Mouse (Mus musculus): Measurements from ENCODE around the gene Mief2.

DNA sequence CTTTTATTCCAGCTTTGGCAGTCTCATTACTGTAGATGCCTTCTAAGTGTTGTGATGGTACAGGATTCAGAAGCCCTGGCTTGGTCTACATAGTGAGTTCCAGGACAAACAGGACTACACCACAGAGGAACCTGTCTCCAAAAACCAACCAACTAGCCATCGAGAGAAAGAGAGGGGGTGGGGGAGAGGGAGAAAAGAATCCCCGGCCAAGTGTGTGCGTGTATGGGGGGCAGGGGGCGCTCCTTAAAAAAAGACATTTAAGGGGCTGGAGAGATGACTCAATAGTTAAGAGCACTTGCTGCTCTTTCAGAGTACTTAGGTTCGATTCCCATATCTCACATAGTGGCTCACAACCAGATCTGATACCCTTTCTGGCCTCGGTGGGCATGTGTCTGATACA is 47.4 kb downstream of the Mief2 start:
- TF ChIP-seq CTCF (conservative IDR thresholded peaks at IDR 0.05; ENCODE audit: low read length) (no peak), POU5F1 (IDR thresholded peaks at IDR 0.05; ENCODE audit: borderline replicate concordance, low read length) (no peak)
